In the genomic region with DNA sequence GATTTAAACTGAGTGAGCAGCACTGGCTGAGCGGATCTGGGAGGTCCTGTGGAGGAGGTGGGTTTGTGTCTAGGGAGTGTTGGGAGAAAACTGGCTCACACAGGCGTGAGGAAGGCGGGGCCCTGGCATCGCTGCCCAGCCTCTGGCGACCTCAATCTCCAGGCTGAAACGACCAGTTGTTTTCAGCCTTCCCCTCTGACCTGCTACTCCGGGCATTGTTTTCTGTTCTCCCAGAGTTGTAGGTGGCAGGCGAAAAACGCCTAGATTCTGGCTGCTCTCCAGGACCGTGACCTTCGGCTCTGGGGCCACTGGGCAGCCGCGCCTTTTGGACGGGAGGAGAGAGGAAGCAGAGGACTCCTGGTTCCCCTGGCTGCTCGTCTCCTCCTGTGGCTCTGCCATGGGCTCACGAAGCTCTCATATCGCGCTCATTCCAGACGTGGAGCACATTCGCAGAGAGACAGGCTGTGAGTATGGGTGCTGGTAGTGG, we compare ENCODE assay signal across 10 mouse cellular contexts. TPM values are rescaled to one million over a fixed set of nuclear protein-coding genes. Genes with fewer than 3 reads are reported as not detected.
DNase-seq lines count a peak whose midpoint lies in the region; ATAC-seq and TF ChIP-seq lines count a peak whose summit lies in the region.
"Had no signal": no experiment of that assay in that cellular context is flagged by ENCODE, and none has a peak within 500 bp of the region (broad histone marks: within the 10 kb centered on the region; RNA-seq: fewer than 3 reads in every experiment).

A gene (plus strand): TSS at position 182 of the 487 bp plus-strand sequence.

- ATAC-seq in heart, embryonic 11.5 days (replicated peaks; ENCODE audit: insufficient number of reproducible peaks, low FRiP score, low TSS enrichment) = no peak
- peak; percentile 66 for ATAC-seq in lung, embryonic 14.5 days (ENCODE audit: insufficient read depth)

- no peaks in the 10 kb centered on the region for H3K9me3 ChIP-seq in heart, embryonic 11.5 days (replicated peaks; ENCODE audit: control insufficient read depth, low read length)
- no peaks in the 10 kb centered on the region for H3K9me3 ChIP-seq in lung, embryonic 14.5 days (ENCODE audit: low read depth, low read length)

- no peak within 1 kb of the TSS for H3K27ac ChIP-seq in heart, embryonic 11.5 days (ENCODE audit: low read depth, low read length)
- no peak within 1 kb of the TSS for H3K27ac ChIP-seq in lung, embryonic 14.5 days (ENCODE audit: low read depth)

- H3K4me2 ChIP-seq in heart, embryonic 11.5 days = peak within 1 kb of the TSS; percentile 64
- H3K4me2 ChIP-seq in lung, embryonic 14.5 days = peak within 1 kb of the TSS; percentile 51

- peak within 1 kb of the TSS; percentile 33 for H3K4me3 ChIP-seq in heart, embryonic 11.5 days (ENCODE audit: low read depth, low read length)
- peak within 1 kb of the TSS; percentile 20; the same call in 1 of the 2 replicates for H3K4me3 ChIP-seq in lung, embryonic 14.5 days (ENCODE audit: low read depth, low read length)
- H3K4me3 ChIP-seq: erythroblast, embryonic 14.5 days had no signal

- H3K4me1 ChIP-seq in heart, embryonic 11.5 days (ENCODE audit: control insufficient read depth, insufficient read depth, low read length) = peaks cover 4% of the 10 kb centered on the region; the same call in 1 of the 2 replicates
- H3K4me1 ChIP-seq in lung, embryonic 14.5 days (ENCODE audit: insufficient read depth) = no peaks in the 10 kb centered on the region

- H3K36me3 ChIP-seq in heart, embryonic 11.5 days (ENCODE audit: control insufficient read depth, insufficient read depth, low read length) = no peaks in the 10 kb centered on the region
- no peaks in the 10 kb centered on the region for H3K36me3 ChIP-seq in lung, embryonic 14.5 days (ENCODE audit: insufficient read depth)

- peak; percentile 4 to 24 for DNase-seq in urinary bladder, adult 18-20 months (ENCODE audit: low spot score in 2 of 2)
- no peak for DNase-seq in urinary bladder, postnatal 10 days (ENCODE audit: low spot score)
- peak; percentile 32 for DNase-seq in kidney, adult 9 months
- peak; percentile 55 for DNase-seq in lung, embryonic 14.5 days
- peak; percentile 42 for DNase-seq in retina, embryonic 14.5 days (ENCODE audit: low spot score)
- no peak for DNase-seq in layer of hippocampus, adult 8-10 months (ENCODE audit: low spot score in 2 of 2)
- no peak for DNase-seq in frontal cortex, postnatal 36 days (ENCODE audit: low spot score in 2 of 2)

- 0 out of 2 replicates have a peak, but pooled peaks cover 4% of the 10 kb centered on the region for H3K27me3 ChIP-seq in heart, embryonic 11.5 days (ENCODE audit: control insufficient read depth, insufficient read depth, low read length)
- H3K27me3 ChIP-seq in lung, embryonic 14.5 days (ENCODE audit: insufficient read depth, low read length) = no peaks in the 10 kb centered on the region

- H3K9ac ChIP-seq in heart, embryonic 11.5 days (ENCODE audit: low read depth, low read length) = no peak within 1 kb of the TSS; the same call in 1 of the 2 replicates
- H3K9ac ChIP-seq in lung, embryonic 14.5 days = peak within 1 kb of the TSS; percentile 29; the same call in 1 of the 2 replicates

- WGBS in heart, embryonic 11.5 days (ENCODE audit: insufficient replicate concordance) = 15% methylated on average over 20 of the region's 20 CpGs
- WGBS in lung, embryonic 14.5 days = 15% methylated on average over 20 of the region's 20 CpGs

- TF ChIP-seq CTCF in lung, embryonic 14.5 days (IDR thresholded peaks at IDR 0.05; ENCODE audit: low read depth) = no peak

RNA-seq across cellular contexts. Expression of the gene that starts here (rescaled TPM):
- polyA plus RNA-seq in heart, embryonic 11.5 days (2014; fragmentation: Nextera tagmentation; extraction: Ambion mirVana) = 0.35 TPM in 1 of 2 replicates, not detected in the other
- 0.53 and 0.84 TPM in 2 replicates for polyA plus RNA-seq in lung, embryonic 14.5 days (2014; fragmentation: Nextera tagmentation; extraction: Ambion mirVana)
- 1 to 10 TPM; 2.5 to 3.4 (median 2.9) TPM for total RNA-seq in layer of hippocampus, adult 8-10 months (2022)
- total RNA-seq: CH12.LX had no signal
- polyA plus RNA-seq: erythroblast, embryonic 14.5 days had no signal

Comparison
In these comparisons a context has a peak if more than half of its experiments do, and no peak if none do; other contexts are left out.
1. DNase-seq: peak in urinary bladder, adult 18-20 months (2 of 2), kidney, adult 9 months (single experiment) and retina, embryonic 14.5 days (single experiment); none in urinary bladder, postnatal 10 days (single experiment), layer of hippocampus, adult 8-10 months (0 of 2) and frontal cortex, postnatal 36 days (0 of 2).
2. Peak in DNase-seq, ATAC-seq, H3K4me3 ChIP-seq, H3K9ac ChIP-seq and H3K4me2 ChIP-seq in lung, embryonic 14.5 days; RNA of the gene not detected or under 1 TPM.